Mouse (Mus musculus): Measurements from ENCODE around the gene Lrch1. TPM values are rescaled to one million over a fixed set of nuclear protein-coding genes. Genes with fewer than 3 reads are reported as not detected.

Lrch1 gene
- total RNA-seq (2012; rRNA removed): 2.8 and 3.3 TPM in 2 replicates
- polyA plus RNA-seq (2012; ENCODE audit: insufficient read depth in 1 of 2, insufficient read length in 2 of 2, low read depth in 1 of 2, low replicate concordance in 2 of 2, missing spikeins in 1 of 2): 1 to 10 TPM in 1 of 2 experiments, not detected in 1; 6.1 TPM

DNA sequence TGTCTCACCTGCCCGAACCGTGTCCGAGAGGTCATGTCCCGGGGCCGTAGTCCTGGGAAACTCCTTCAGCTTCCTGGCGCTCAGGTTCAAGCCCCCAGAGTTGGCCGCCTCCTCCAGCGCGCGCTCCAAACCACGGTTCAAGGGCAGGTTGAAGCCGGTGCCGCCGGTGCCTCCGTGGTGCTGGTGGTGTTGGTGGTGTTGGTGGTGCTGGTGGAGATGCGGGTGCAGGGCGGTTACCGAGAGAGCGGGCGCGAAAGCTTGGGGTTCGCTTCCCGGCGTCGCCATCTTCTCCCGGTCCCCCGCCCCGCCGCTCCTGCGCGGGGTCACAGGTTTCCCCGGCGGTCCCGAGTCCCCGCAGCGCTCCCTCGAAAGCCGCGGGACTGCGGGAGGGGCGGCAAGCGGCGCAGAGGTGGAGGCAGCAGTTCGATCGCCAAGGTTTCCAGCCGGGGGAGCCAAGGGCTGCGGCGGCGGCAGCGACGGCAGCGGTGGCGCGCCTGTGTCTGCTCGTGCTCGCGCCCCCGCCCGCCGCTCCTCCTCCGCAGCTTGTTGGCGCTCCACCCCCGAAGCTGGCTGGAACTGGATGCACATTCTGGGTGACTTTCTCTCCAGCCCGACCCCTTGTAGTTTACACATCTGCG is at the start of gene Lrch1:
Gene Lrch1 (minus strand): TSS at position 501 of the 638 bp plus-strand sequence.
- peak within 1 kb of the TSS; percentile 90 to 98 for H3K4me3 ChIP-seq (ENCODE audit: control insufficient read depth in 1 of 2, insufficient read depth in 1 of 2, low read depth in 2 of 2, low read length in 2 of 2)
- H3K27ac ChIP-seq (ENCODE audit: control insufficient read depth, low read depth, low read length): peak within 1 kb of the TSS; percentile 70
- no peaks in the 10 kb centered on the region for H3K9me3 ChIP-seq (replicated peaks; ENCODE audit: insufficient read depth, low read length)
- DNase-seq (ENCODE audit: low read depth, low spot score): peak; percentile 86
- peak within 1 kb of the TSS; percentile 95 for H3K9ac ChIP-seq (ENCODE audit: control insufficient read depth, low read depth, low read length, poor library complexity, severe bottlenecking)
- peaks cover 5 to 12% of the 10 kb centered on the region in 2 experiments; a peak in 2 of 4 replicates for H3K4me1 ChIP-seq (ENCODE audit: control insufficient read depth in 1 of 2, insufficient read depth in 2 of 2, low read length in 2 of 2)
- H3K79me2 ChIP-seq (ENCODE audit: control insufficient read depth, insufficient read depth, low read length, poor library complexity): peaks cover 21% of the 10 kb centered on the region
- peaks cover 0 to 4% of the 10 kb centered on the region in 2 experiments; a peak in 1 of 4 replicates for H3K36me3 ChIP-seq (ENCODE audit: control insufficient read depth in 1 of 2, insufficient read depth in 2 of 2, low read length in 2 of 2)
- TF ChIP-seq MEF2A (IDR thresholded peaks at IDR 0.05; ENCODE audit: extremely low read depth, insufficient replicate concordance, low read depth, low read length, poor library complexity, severe bottlenecking) (no peak), NELFE (IDR thresholded peaks at IDR 0.05; ENCODE audit: low read depth, low read length) (peak; percentile 60), MXI1 (IDR thresholded peaks at IDR 0.05; ENCODE audit: low read depth, low read length) (peak; percentile 48; the same call in 1 of the 2 replicates), POLR2A (IDR thresholded peaks at IDR 0.05; ENCODE audit: control insufficient read depth in 1 of 2, insufficient read depth in 1 of 2, low read depth in 1 of 2, low read length in 2 of 2, poor library complexity in 1 of 2) (peak; percentile 56 to 60; a peak in 2 of 4 replicates), MAZ (IDR thresholded peaks at IDR 0.05; ENCODE audit: low read depth, low read length) (peak; percentile 23; the same call in 1 of the 2 replicates), GATA1 (IDR thresholded peaks at IDR 0.05; ENCODE audit: low read depth, low read length) (no peak), MAX (IDR thresholded peaks at IDR 0.05; ENCODE audit: low read length) (0 out of 2 replicates have a peak, but pooled peaks have one; percentile 32), POLR2AphosphoS2 (IDR thresholded peaks at IDR 0.05; ENCODE audit: low read length) (0 out of 2 replicates have a peak, but pooled peaks have one; percentile 8)
- H3K27me3 ChIP-seq (ENCODE audit: control insufficient read depth in 1 of 2, insufficient read depth in 2 of 2, low read length in 2 of 2): no peaks in the 10 kb centered on the region; a peak in 1 of 4 replicates

- H3K9me3 ChIP-seq (replicated peaks; ENCODE audit: insufficient read depth, low read length): no peaks in the 10 kb centered on the region
- no peak overlapping the region for H3K27ac ChIP-seq (ENCODE audit: control insufficient read depth, low read depth, low read length)
- H3K4me1 ChIP-seq (ENCODE audit: control insufficient read depth in 1 of 2, insufficient read depth in 2 of 2, low read length in 2 of 2): no peaks in the 10 kb centered on the region
- H3K79me2 ChIP-seq (ENCODE audit: control insufficient read depth, insufficient read depth, low read length, poor library complexity): no peaks in the 10 kb centered on the region
- H3K4me3 ChIP-seq (ENCODE audit: control insufficient read depth in 1 of 2, insufficient read depth in 1 of 2, low read depth in 2 of 2, low read length in 2 of 2): no peak overlapping the region
- peaks cover 0 to 2% of the 10 kb centered on the region in 2 experiments; a peak in 2 of 4 replicates for H3K27me3 ChIP-seq (ENCODE audit: control insufficient read depth in 1 of 2, insufficient read depth in 2 of 2, low read length in 2 of 2)
- H3K36me3 ChIP-seq (ENCODE audit: control insufficient read depth in 1 of 2, insufficient read depth in 2 of 2, low read length in 2 of 2): no peaks in the 10 kb centered on the region
- no peak overlapping the region for H3K9ac ChIP-seq (ENCODE audit: control insufficient read depth, low read depth, low read length, poor library complexity, severe bottlenecking)
- no peak for DNase-seq (ENCODE audit: low read depth, low spot score)
- no peak for TF ChIP-seq ZC3H11A (IDR thresholded peaks at IDR 0.05; ENCODE audit: low read depth, low read length)
- TF ChIP-seq MXI1 (IDR thresholded peaks at IDR 0.05; ENCODE audit: low read depth, low read length): no peak
- TF ChIP-seq USF1 (IDR thresholded peaks at IDR 0.05; ENCODE audit: low read depth, low read length): no peak
- TF ChIP-seq GABPA (IDR thresholded peaks at IDR 0.05; ENCODE audit: low read depth, low read length): no peak
- no peak for TF ChIP-seq POLR2AphosphoS2 (IDR thresholded peaks at IDR 0.05; ENCODE audit: low read length)
- TF ChIP-seq ELF1 (IDR thresholded peaks at IDR 0.05; ENCODE audit: low read depth, low read length): no peak
- no peak for TF ChIP-seq NRF1 (IDR thresholded peaks at IDR 0.05; ENCODE audit: insufficient read depth, low read depth, low read length, poor library complexity, severe bottlenecking)
- TF ChIP-seq SMC3 (IDR thresholded peaks at IDR 0.05; ENCODE audit: low read depth, low read length): no peak
- TF ChIP-seq TAL1 (IDR thresholded peaks at IDR 0.05; ENCODE audit: low read length): no peak
- TF ChIP-seq JUND (IDR thresholded peaks at IDR 0.05; ENCODE audit: low read depth, low read length): no peak
- no peak for TF ChIP-seq MAX (IDR thresholded peaks at IDR 0.05; ENCODE audit: low read length)
- TF ChIP-seq ZNF384 (IDR thresholded peaks at IDR 0.05; ENCODE audit: low read depth, low read length): no peak
- no peak for TF ChIP-seq E2F4 (IDR thresholded peaks at IDR 0.05; ENCODE audit: borderline replicate concordance, low read depth, low read length)
- no peak for TF ChIP-seq POLR2A (IDR thresholded peaks at IDR 0.05; ENCODE audit: control insufficient read depth in 1 of 2, insufficient read depth in 1 of 2, low read depth in 1 of 2, low read length in 2 of 2, poor library complexity in 1 of 2)
- TF ChIP-seq MEF2A (IDR thresholded peaks at IDR 0.05; ENCODE audit: extremely low read depth, insufficient replicate concordance, low read depth, low read length, poor library complexity, severe bottlenecking): no peak
- TF ChIP-seq RCOR1 (IDR thresholded peaks at IDR 0.05; ENCODE audit: low read depth, low read length): no peak
Observed at GRCm38 (mm10) chr14:74997041-74997440, 49.4 kb upstream of the Lrch1 start.
